Mouse (Mus musculus) hematopoietic multipotent progenitor cell, adult 10-12 weeks (in vitro differentiated cells): ENCODE results near the gene Rmi2. TPM values are rescaled to one million over a fixed set of nuclear protein-coding genes. Genes with fewer than 3 reads are reported as not detected.

Experiments
- polyA plus RNA-seq: library from polyadenylated mRNA; stranded (reverse); fragments of >175 nt; gene quantifications from 2 replicates; pipeline ENCODE4 v1.2.3, GENCODE M21; 2012; ENCODE audit warnings: low replicate concordance

Gene Rmi2
- polyA plus RNA-seq, result 1.6 and 1.8 TPM in 2 replicates

GRCm38 (mm10) chr16:10834911-10835587, at the start of gene Rmi2:
Gene Rmi2 (plus strand): TSS chr16:10835059.

GRCm38 (mm10) chr16:10785371-10786231, 49.3 kb upstream of the Rmi2 start, which contains the start of gene Socs1:
Gene Socs1 (minus strand): TSS chr16:10785536.

GRCm38 (mm10) chr16:10788271-10788670, 46.6 kb upstream of the Rmi2 start, which contains the start of gene Tnp2:
Gene Tnp2 (minus strand): TSS chr16:10788660.

GRCm38 (mm10) chr16:10790702-10791101, 44.2 kb upstream of the Rmi2 start, which contains the start of gene Prm3:
Gene Prm3 (minus strand): TSS chr16:10790914.

GRCm38 (mm10) chr16:10796034-10796433, 38.8 kb upstream of the Rmi2 start, which contains the start of gene Prm2:
Gene Prm2 (minus strand): TSS chr16:10796134.

GRCm38 (mm10) chr16:10805789-10806527, 28.9 kb upstream of the Rmi2 start, which contains the start of gene Prm1:
Gene Prm1 (minus strand): TSS chr16:10805839.

GRCm38 (mm10) chr16:10812865-10813371, 21.9 kb upstream of the Rmi2 start, which contains the start of gene Gm11172:
Gene Gm11172 (plus strand): TSS chr16:10812915.

Other genes starting within 250 kb of the Rmi2 start
- 35.0 and 105 TPM in 2 replicates for gene Socs1, start 49.5 kb upstream of the Rmi2 start, polyA plus RNA-seq
- 0.42 and 1.7 TPM in 2 replicates for gene Tnp2, start 46.4 kb upstream of the Rmi2 start, polyA plus RNA-seq
- gene Prm3, start 44.1 kb upstream of the Rmi2 start, polyA plus RNA-seq, result not detected in 2 replicates
- gene Prm2, start 38.9 kb upstream of the Rmi2 start, polyA plus RNA-seq, result not detected in 2 replicates
- gene Prm1, start 29.2 kb upstream of the Rmi2 start, polyA plus RNA-seq, result not detected in 2 replicates
- gene Gm11172, start 22.1 kb upstream of the Rmi2 start, polyA plus RNA-seq, result not detected in 2 replicates
- 167 and 238 TPM in 2 replicates for gene Snn, start 225.9 kb downstream of the Rmi2 start, polyA plus RNA-seq
- 31.0 and 173 TPM in 2 replicates for gene Litaf, start 231.1 kb downstream of the Rmi2 start, polyA plus RNA-seq